Mouse (Mus musculus) C2C12 (cell line): Measurements from ENCODE around the gene Inmt. TPM values are rescaled to one million over a fixed set of nuclear protein-coding genes. Genes with fewer than 3 reads are reported as not detected.

Experiments
- H3K27me3 ChIP-seq: one replicate; pipeline ENCODE4 v1.6.1; 2011; ENCODE audit not compliant: control insufficient read depth, insufficient read depth, insufficient read length
- H3K36me3 ChIP-seq: one replicate; pipeline ENCODE4 v1.6.1; 2011; ENCODE audit not compliant: control insufficient read depth, insufficient read depth
- H3K4me3 ChIP-seq: one replicate; pipeline ENCODE4 v1.5.1; 2011; ENCODE audit warnings: mild to moderate bottlenecking, control low read depth; ENCODE audit not compliant: poor library complexity, insufficient read depth, severe bottlenecking
- H3K79me2 ChIP-seq: one replicate; pipeline ENCODE4 v1.6.1; 2011; ENCODE audit not compliant: control insufficient read depth, insufficient read depth
- H3K79me3 ChIP-seq: one replicate; pipeline ENCODE4 v1.6.1; 2011; ENCODE audit warnings: low read depth, control low read depth
- H3ac ChIP-seq: one replicate; pipeline ENCODE3; 2011; ENCODE audit warnings: low read depth; ENCODE audit not compliant: control insufficient read depth, insufficient read length
- CEBPB ChIP-seq: IDR thresholded peaks from one replicate; pipeline ENCODE4 v1.6.1; 2011; ENCODE audit warnings: low read depth, mild to moderate bottlenecking, control low read depth, moderate library complexity
- CTCF ChIP-seq: IDR thresholded peaks from one replicate; pipeline ENCODE4 v1.5.1; 2011; ENCODE audit not compliant: control insufficient read depth, insufficient read depth, insufficient read length
- FOSL1 ChIP-seq: IDR thresholded peaks from one replicate; pipeline ENCODE4 v1.8.0; 2011; ENCODE audit warnings: mild to moderate bottlenecking, low read length; ENCODE audit not compliant: poor library complexity, insufficient read depth, severe bottlenecking
- MAX ChIP-seq: IDR thresholded peaks from one replicate; pipeline ENCODE4 v1.6.1; 2011; ENCODE audit warnings: mild to moderate bottlenecking, control low read depth
- MYOD1 ChIP-seq: IDR thresholded peaks from one replicate; pipeline ENCODE4 v1.6.1; 2011; ENCODE audit warnings: low read depth; ENCODE audit not compliant: control insufficient read depth, insufficient read length
- MYOG ChIP-seq: IDR thresholded peaks from one replicate; pipeline ENCODE4 v1.6.1; 2011; ENCODE audit not compliant: control insufficient read depth, insufficient read length; ENCODE audit errors: extremely low read depth
- USF1 ChIP-seq: IDR thresholded peaks from one replicate; pipeline ENCODE4 v1.6.1; 2011; ENCODE audit warnings: low read depth, mild to moderate bottlenecking, control low read depth, moderate library complexity
- polyA plus RNA-seq: library from polyadenylated mRNA; unstranded; fragments of >200 nt; fragmentation: generic; extraction: Trizol; gene quantifications from one replicate; pipeline ENCODE4 v1.2.1, GENCODE M21; 2012; ENCODE audit warnings: missing spikeins

The Inmt gene
- polyA plus RNA-seq, 1 experiment, result not detected

- H3K27me3 ChIP-seq, result peaks cover 3% of the 10 kb centered on the region
- TF ChIP-seq CTCF (no peak), CEBPB (no peak), MYOG (no peak), MAX (no peak), USF1 (no peak), MYOD1 (no peak), FOSL1 (no peak)
- no peaks in the 10 kb centered on the region for H3K79me2 ChIP-seq
- no peaks in the 10 kb centered on the region for H3K36me3 ChIP-seq
- no peaks in the 10 kb centered on the region for H3K79me3 ChIP-seq
- H3ac ChIP-seq, result no peak overlapping the region
- H3K4me3 ChIP-seq, result no peak overlapping the region
Observed at GRCm38 (mm10) chr6:55159256-55159655, 15.6 kb downstream of the Inmt start.

- Histone ChIP-seq H3K36me3 (no peaks in the 10 kb centered on the region), H3K4me3 (no peak overlapping the region), H3K79me3 (no peaks in the 10 kb centered on the region), H3ac (no peak overlapping the region), H3K79me2 (no peaks in the 10 kb centered on the region), H3K27me3 (no peaks in the 10 kb centered on the region)
- TF ChIP-seq MAX (no peak), MYOG (no peak), FOSL1 (no peak), MYOD1 (no peak), CEBPB (no peak), USF1 (no peak), CTCF (no peak)
Observed at GRCm38 (mm10) chr6:55152226-55152625, 22.6 kb downstream of the Inmt start.

- Histone ChIP-seq H3K4me3 (no peak overlapping the region), H3K79me2 (no peaks in the 10 kb centered on the region), H3K79me3 (no peaks in the 10 kb centered on the region), H3K36me3 (no peaks in the 10 kb centered on the region), H3ac (no peak overlapping the region), H3K27me3 (no peaks in the 10 kb centered on the region)
- no peak for TF ChIP-seq MYOG
- no peak for TF ChIP-seq MAX
- TF ChIP-seq CTCF, result no peak
- no peak for TF ChIP-seq MYOD1
- TF ChIP-seq USF1, result no peak
- TF ChIP-seq CEBPB, result no peak
- no peak for TF ChIP-seq FOSL1
Observed at GRCm38 (mm10) chr6:55146138-55146537, 28.7 kb downstream of the Inmt start.

GRCm38 (mm10) chr6:55145285-55145684 is 29.6 kb downstream of the Inmt start:
- Histone ChIP-seq H3K27me3 (no peaks in the 10 kb centered on the region), H3ac (no peak overlapping the region), H3K79me2 (no peaks in the 10 kb centered on the region), H3K36me3 (no peaks in the 10 kb centered on the region), H3K4me3 (no peak overlapping the region), H3K79me3 (no peaks in the 10 kb centered on the region)
- TF ChIP-seq MYOD1, result peak; percentile 53
- TF ChIP-seq MYOG, result no peak
- TF ChIP-seq MAX, result no peak
- TF ChIP-seq USF1, result no peak

GRCm38 (mm10) chr6:55138343-55138742 is 36.5 kb downstream of the Inmt start:
- H3K4me3 ChIP-seq, result no peak overlapping the region
- H3K79me2 ChIP-seq, result no peaks in the 10 kb centered on the region
- peaks cover 10% of the 10 kb centered on the region for H3K27me3 ChIP-seq
- H3K79me3 ChIP-seq, result no peaks in the 10 kb centered on the region
- TF ChIP-seq USF1, result no peak
- no peak for TF ChIP-seq FOSL1
- TF ChIP-seq CTCF, result no peak
- TF ChIP-seq MAX, result no peak
- no peak for TF ChIP-seq MYOD1
- no peak for TF ChIP-seq CEBPB
- no peak for TF ChIP-seq MYOG
- no peaks in the 10 kb centered on the region for H3K36me3 ChIP-seq
- no peak overlapping the region for H3ac ChIP-seq

- no peak overlapping the region for H3ac ChIP-seq
- TF ChIP-seq USF1 (no peak), FOSL1 (no peak), MYOG (no peak), CEBPB (no peak), MAX (no peak), MYOD1 (no peak), CTCF (no peak)
- H3K27me3 ChIP-seq, result peaks cover 5% of the 10 kb centered on the region
- no peaks in the 10 kb centered on the region for H3K79me2 ChIP-seq
- H3K4me3 ChIP-seq, result no peak overlapping the region
- H3K79me3 ChIP-seq, result no peaks in the 10 kb centered on the region
- no peaks in the 10 kb centered on the region for H3K36me3 ChIP-seq
Observed at GRCm38 (mm10) chr6:55133425-55133824, 41.4 kb downstream of the Inmt start.
